Mouse (Mus musculus) embryonic fibroblast, embryonic 13.5 days (primary cell): ENCODE data around the gene Gm45717. TPM values are rescaled to one million over a fixed set of nuclear protein-coding genes. Genes with fewer than 3 reads are reported as not detected.
A peak's percentile ranks its signal among the peaks of the same experiment; 100 is the strongest.

Experiments used
- H3K27ac ChIP-seq: 2 replicates; pipeline ENCODE4 v1.5.1; 2012; ENCODE audit warnings: low read length, control low read depth, inconsistent platforms; ENCODE audit not compliant: insufficient read depth
- H3K4me1 ChIP-seq: 2 replicates; pipeline ENCODE4 v1.6.1; 2011; ENCODE audit warnings: low read length; ENCODE audit not compliant: control insufficient read depth, insufficient read depth
- H3K4me3 ChIP-seq: 2 replicates; pipeline ENCODE4 v1.5.1; 2011; ENCODE audit warnings: mild to moderate bottlenecking, control low read depth, low read length; ENCODE audit not compliant: insufficient read depth
- CTCF ChIP-seq: IDR thresholded peaks from 2 replicates; pipeline ENCODE4 v1.5.1; 2011; ENCODE audit warnings: mild to moderate bottlenecking, control low read depth, low read length, moderate library complexity, borderline replicate concordance; ENCODE audit not compliant: insufficient read depth
- POLR2A ChIP-seq: IDR thresholded peaks from 2 replicates; pipeline ENCODE4 v1.6.1; 2011; ENCODE audit warnings: low read depth, mild to moderate bottlenecking, control low read depth, low read length, moderate library complexity
- polyA plus RNA-seq: library from polyadenylated mRNA; stranded (reverse); fragments of >200 nt; gene quantifications from 2 replicates; pipeline ENCODE4 v1.2.4, GENCODE M21; 2011; ENCODE audit warnings: low read depth; ENCODE audit not compliant: missing spikeins, insufficient read length

Gm45717 gene
- polyA plus RNA-seq, 1 experiment = not detected

- Histone ChIP-seq H3K4me1 (no peaks in the 10 kb centered on the region), H3K27ac (no peak overlapping the region), H3K4me3 (peak overlapping the region; percentile 33)
- peak; percentile 79 for TF ChIP-seq CTCF
- TF ChIP-seq POLR2A = no peak
These were observed 47.1 kb downstream of the Gm45717 start for GRCm38 (mm10) chr7:140908634-140909107.

DNA sequence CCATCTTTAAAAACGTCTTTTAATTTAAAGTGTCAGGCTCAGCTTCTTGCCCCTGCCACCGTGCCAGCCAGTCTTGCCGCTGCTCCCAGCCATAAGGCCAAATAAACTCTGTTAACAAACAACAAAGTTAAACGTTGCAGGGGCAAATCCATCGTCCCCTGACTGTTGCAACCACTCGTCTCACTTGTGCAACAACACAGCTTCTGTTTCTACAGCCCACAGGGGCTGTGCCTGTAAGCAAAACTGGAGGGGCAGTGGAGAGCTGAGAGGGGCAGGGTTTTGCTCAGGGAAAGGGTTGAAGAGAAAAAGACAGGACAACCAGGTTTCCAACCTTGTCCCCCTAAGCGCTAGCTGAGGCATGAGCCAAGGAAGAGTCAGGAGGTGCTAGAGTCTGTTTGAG is 47.6 kb downstream of the Gm45717 start:
- no peak for TF ChIP-seq POLR2A
- TF ChIP-seq CTCF = no peak
- H3K4me1 ChIP-seq = no peaks in the 10 kb centered on the region
- no peak overlapping the region for H3K4me3 ChIP-seq
- H3K27ac ChIP-seq = no peak overlapping the region

GRCm38 (mm10) chr7:140907697-140908096 is 48.0 kb downstream of the Gm45717 start:
- no peaks in the 10 kb centered on the region for H3K4me1 ChIP-seq
- no peak for TF ChIP-seq POLR2A
- no peak for TF ChIP-seq CTCF
- H3K27ac ChIP-seq = no peak overlapping the region
- no peak overlapping the region for H3K4me3 ChIP-seq

GRCm38 (mm10) chr7:140907131-140907530 is 48.6 kb downstream of the Gm45717 start:
- H3K4me1 ChIP-seq = no peaks in the 10 kb centered on the region
- no peak overlapping the region for H3K4me3 ChIP-seq
- TF ChIP-seq CTCF = no peak
- TF ChIP-seq POLR2A = no peak
- H3K27ac ChIP-seq = no peak overlapping the region

DNA sequence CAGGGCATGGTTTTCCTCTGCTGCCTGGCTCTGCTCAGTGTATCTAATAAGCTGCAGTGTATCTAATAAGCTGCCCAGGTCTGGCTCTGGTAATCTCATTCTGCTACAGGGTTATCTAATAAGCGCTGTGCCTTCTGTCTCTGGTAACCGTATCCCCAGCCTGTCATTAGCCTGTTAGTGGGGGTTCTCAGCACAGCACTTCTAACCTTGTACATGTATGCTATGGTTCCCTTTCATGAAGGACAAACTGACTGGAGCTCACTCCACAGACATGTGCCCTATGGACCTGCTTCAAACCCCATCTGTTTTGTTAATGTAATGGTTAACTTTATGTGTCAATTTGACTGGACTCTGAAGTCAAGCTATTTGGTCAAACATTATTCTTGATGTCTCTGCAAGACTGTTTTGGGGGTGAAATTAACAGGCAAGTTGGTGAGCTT is 50.1 kb downstream of the Gm45717 start:
- Histone ChIP-seq H3K4me3 (no peak overlapping the region), H3K27ac (no peak overlapping the region), H3K4me1 (no peaks in the 10 kb centered on the region)
- TF ChIP-seq POLR2A (no peak), CTCF (no peak)

DNA sequence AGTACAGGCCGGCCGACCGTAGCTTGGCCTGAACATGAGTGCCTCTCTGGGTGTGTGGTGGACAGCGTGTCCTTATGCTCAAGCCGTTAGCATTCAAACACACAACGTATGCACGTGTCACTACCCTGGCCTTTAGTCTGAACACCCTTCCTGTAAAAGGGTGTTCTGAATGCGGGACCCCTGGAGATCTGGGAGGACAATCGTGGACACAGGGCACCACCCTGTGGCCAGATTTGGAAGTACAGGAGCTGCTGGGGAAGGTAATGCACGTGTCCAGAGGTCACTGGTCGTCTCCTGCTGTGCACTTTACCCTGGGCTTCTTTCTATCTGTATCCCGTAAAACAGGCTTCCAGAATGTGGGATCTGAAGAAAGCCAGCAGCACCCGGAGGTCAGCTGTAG is 52.5 kb downstream of the Gm45717 start:
- no peak overlapping the region for H3K27ac ChIP-seq
- no peaks in the 10 kb centered on the region for H3K4me1 ChIP-seq
- no peak overlapping the region for H3K4me3 ChIP-seq
- TF ChIP-seq POLR2A = no peak
- TF ChIP-seq CTCF = peak; percentile 85

- Histone ChIP-seq H3K27ac (no peak overlapping the region), H3K4me1 (no peaks in the 10 kb centered on the region), H3K4me3 (no peak overlapping the region)
- no peak for TF ChIP-seq CTCF
- TF ChIP-seq POLR2A = no peak
These were observed 53.5 kb downstream of the Gm45717 start for GRCm38 (mm10) chr7:140902036-140902875.

DNA sequence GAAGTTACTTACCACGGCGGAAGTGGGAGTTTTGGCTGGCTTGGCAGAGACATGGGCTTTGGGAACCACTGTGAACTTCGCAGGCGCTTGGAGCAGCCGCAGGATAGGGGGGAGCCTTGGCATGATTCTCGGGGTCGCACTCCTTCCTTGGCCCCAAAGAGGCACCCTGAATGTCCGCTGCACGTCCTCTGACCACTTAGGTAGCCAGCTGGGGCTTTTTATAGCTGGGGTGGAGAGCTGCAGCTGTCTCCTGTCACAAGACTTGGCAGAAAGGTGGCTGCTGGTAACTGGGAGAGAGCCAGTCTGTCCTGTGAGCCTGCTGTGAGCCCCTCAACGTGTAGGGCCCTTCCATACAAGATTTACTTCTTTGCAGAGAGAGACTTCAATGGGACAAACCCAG is 55.5 kb downstream of the Gm45717 start, which contains the start of gene Cox8b:
Gene Cox8b (minus strand): TSS at position 227 of the 400 bp plus-strand sequence.
- Histone ChIP-seq H3K27ac (no peak within 1 kb of the TSS), H3K4me3 (no peak within 1 kb of the TSS), H3K4me1 (no peaks in the 10 kb centered on the region)
- TF ChIP-seq CTCF = no peak
- no peak for TF ChIP-seq POLR2A

Other genes starting within 250 kb of the Gm45717 start
- not detected in 2 replicates for gene Cyp2e1, start 192.2 kb downstream of the Gm45717 start, polyA plus RNA-seq
- gene Syce1, start 168.1 kb downstream of the Gm45717 start, polyA plus RNA-seq = not detected in 2 replicates
- gene Zfp941, start 133.8 kb downstream of the Gm45717 start, polyA plus RNA-seq = 2.2 and 3.5 TPM in 2 replicates
- gene Urah, start 120.9 kb downstream of the Gm45717 start, polyA plus RNA-seq = not detected in 2 replicates
- not detected in 2 replicates for gene Scgb1c1, start 110.4 kb downstream of the Gm45717 start, polyA plus RNA-seq
- not detected in 2 replicates for gene Odf3, start 108.1 kb downstream of the Gm45717 start, polyA plus RNA-seq
- gene Gm45785, start 99.6 kb downstream of the Gm45717 start, polyA plus RNA-seq = not detected in 2 replicates
- 53.4 and 58.1 TPM in 2 replicates for gene Ric8a, start 99.0 kb downstream of the Gm45717 start, polyA plus RNA-seq
- 29.9 and 35.7 TPM in 2 replicates for gene Bet1l, start 98.4 kb downstream of the Gm45717 start, polyA plus RNA-seq
- 206 and 213 TPM in 2 replicates for gene Psmd13, start 74.0 kb downstream of the Gm45717 start, polyA plus RNA-seq
- 7.6 and 8.2 TPM in 2 replicates for gene Sirt3, start 73.6 kb downstream of the Gm45717 start, polyA plus RNA-seq
- not detected in 2 replicates for gene Cox8b, start 55.5 kb downstream of the Gm45717 start, polyA plus RNA-seq
- not detected in 2 replicates for gene Nlrp6, start 35.0 kb downstream of the Gm45717 start, polyA plus RNA-seq
- gene Pgghg, start 14.5 kb downstream of the Gm45717 start, polyA plus RNA-seq = 14.3 and 19.1 TPM in 2 replicates
- gene Ifitm5, start 5.6 kb downstream of the Gm45717 start, polyA plus RNA-seq = 3.0 TPM in 1 of 2 replicates, not detected in the other
- gene Ifitm2, start 50 bp upstream of the Gm45717 start, polyA plus RNA-seq = 771 and 857 TPM in 2 replicates
- gene Ifitm1, start 11.3 kb upstream of the Gm45717 start, polyA plus RNA-seq = 5.1 and 16.5 TPM in 2 replicates
- gene Ifitm3, start 54.8 kb upstream of the Gm45717 start, polyA plus RNA-seq = 1,040 and 1,188 TPM in 2 replicates
- not detected in 2 replicates for gene Ifitm6, start 62.0 kb upstream of the Gm45717 start, polyA plus RNA-seq
- gene Gm17387, start 73.2 kb upstream of the Gm45717 start, polyA plus RNA-seq = not detected in 2 replicates
- 0.53 and 1.6 TPM in 2 replicates for gene B4galnt4, start 105.2 kb upstream of the Gm45717 start, polyA plus RNA-seq
- not detected in 2 replicates for gene Pkp3, start 122.3 kb upstream of the Gm45717 start, polyA plus RNA-seq
- not detected in 2 replicates for gene Sigirr, start 144.6 kb upstream of the Gm45717 start, polyA plus RNA-seq
- not detected in 2 replicates for gene Ano9, start 161.9 kb upstream of the Gm45717 start, polyA plus RNA-seq
- gene Ptdss2, start 166.4 kb upstream of the Gm45717 start, polyA plus RNA-seq = 27.0 and 28.3 TPM in 2 replicates
- 108 and 119 TPM in 2 replicates for gene Rnh1, start 216.9 kb upstream of the Gm45717 start, polyA plus RNA-seq
- 54.0 and 62.7 TPM in 2 replicates for gene Hras, start 238.1 kb upstream of the Gm45717 start, polyA plus RNA-seq
- 1.9 and 2.4 TPM in 2 replicates for gene Lrrc56, start 238.2 kb upstream of the Gm45717 start, polyA plus RNA-seq